Mouse (Mus musculus) left cerebral cortex, adult 8-10 months (tissue): Measurements from ENCODE around the gene Ppp1r36. TPM values are rescaled to one million over a fixed set of nuclear protein-coding genes. Genes with fewer than 3 reads are reported as not detected.
"Not testable (repeated sequence)": the region's sequence is repeated elsewhere in the genome, so short reads cannot be mapped to it uniquely, and the experiment has no call there.

Experiments used
- DNase-seq, 2 experiments: peaks; one replicate each; pipeline ENCODE4 v3.0.0; 2022; ENCODE audit warnings: low spot score in 2 of 2
- total RNA-seq, 4 experiments: library from RNA; stranded (reverse); gene quantifications; 2 replicates each; pipeline ENCODE4 v1.2.4; 2022

Ppp1r36 gene
- total RNA-seq, 4 experiments from 2014 or later: 0.74 to 2.7 (median 1.8) TPM

GRCm38 (mm10) chr12:76397281-76397680, 20.1 kb upstream of the Ppp1r36 start:
- DNase-seq: no peak

- no peak for DNase-seq
These were observed 15.7 kb upstream of the Ppp1r36 start for GRCm38 (mm10) chr12:76401674-76402073.

- DNase-seq: no peak
These were observed 14.1 kb upstream of the Ppp1r36 start for GRCm38 (mm10) chr12:76402991-76403885.

- peak; percentile 100 for DNase-seq
These were observed 13.3 kb upstream of the Ppp1r36 start, which contains the start of gene Hspa2 for GRCm38 (mm10) chr12:76403886-76404537. Gene Hspa2, plus strand, starts transcription at chr12:76404176.

GRCm38 (mm10) chr12:76404836-76405182, 12.5 kb upstream of the Ppp1r36 start:
- peak in 1 of 2 experiments; percentile 15 for DNase-seq

- peak; percentile 18 to 31 for DNase-seq
These were observed 12.0 kb upstream of the Ppp1r36 start for GRCm38 (mm10) chr12:76405183-76405970.

GRCm38 (mm10) chr12:76405971-76406370, 11.4 kb upstream of the Ppp1r36 start:
- DNase-seq: no peak

GRCm38 (mm10) chr12:76407184-76407583, 10.2 kb upstream of the Ppp1r36 start:
- DNase-seq: no peak

- no peak for DNase-seq
These were observed 8.2 kb upstream of the Ppp1r36 start for GRCm38 (mm10) chr12:76409166-76409565.

- no peak for DNase-seq
These were observed 1.8 kb upstream of the Ppp1r36 start for GRCm38 (mm10) chr12:76415383-76416010.

GRCm38 (mm10) chr12:76418346-76418745, 1.0 kb downstream of the Ppp1r36 start:
- no peak for DNase-seq

GRCm38 (mm10) chr12:76425256-76425655, 7.9 kb downstream of the Ppp1r36 start:
- DNase-seq: no peak

GRCm38 (mm10) chr12:76427546-76427945, 10.2 kb downstream of the Ppp1r36 start:
- no peak for DNase-seq

GRCm38 (mm10) chr12:76430879-76431406, 13.6 kb downstream of the Ppp1r36 start:
- DNase-seq: no peak

- no peak for DNase-seq
These were observed 14.1 kb downstream of the Ppp1r36 start for GRCm38 (mm10) chr12:76431431-76431830.

- no peak for DNase-seq
These were observed 16.8 kb downstream of the Ppp1r36 start for GRCm38 (mm10) chr12:76434111-76434510.

- DNase-seq: no peak
These were observed 17.7 kb downstream of the Ppp1r36 start for GRCm38 (mm10) chr12:76435084-76435483.

GRCm38 (mm10) chr12:76435549-76435948, 18.2 kb downstream of the Ppp1r36 start:
- no peak for DNase-seq

- DNase-seq: not testable (repeated sequence)
These were observed 26.1 kb downstream of the Ppp1r36 start for GRCm38 (mm10) chr12:76443488-76443887.

GRCm38 (mm10) chr12:76444359-76444772, 27.0 kb downstream of the Ppp1r36 start:
- no peak for DNase-seq

- no peak for DNase-seq
These were observed 27.5 kb downstream of the Ppp1r36 start for GRCm38 (mm10) chr12:76444862-76445261.
